Mouse (Mus musculus): Measurements from ENCODE around the gene Notch3. TPM values are rescaled to one million over a fixed set of nuclear protein-coding genes. Genes with fewer than 3 reads are reported as not detected.
A peak's percentile ranks its signal among the peaks of the same experiment; 100 is the strongest.
"Not testable (repeated sequence)": the region's sequence is repeated elsewhere in the genome, so short reads cannot be mapped to it uniquely, and the experiment has no call there.

Notch3 gene
- polyA plus RNA-seq, 1 experiment from 2014 or later: 26.8 TPM

DNA sequence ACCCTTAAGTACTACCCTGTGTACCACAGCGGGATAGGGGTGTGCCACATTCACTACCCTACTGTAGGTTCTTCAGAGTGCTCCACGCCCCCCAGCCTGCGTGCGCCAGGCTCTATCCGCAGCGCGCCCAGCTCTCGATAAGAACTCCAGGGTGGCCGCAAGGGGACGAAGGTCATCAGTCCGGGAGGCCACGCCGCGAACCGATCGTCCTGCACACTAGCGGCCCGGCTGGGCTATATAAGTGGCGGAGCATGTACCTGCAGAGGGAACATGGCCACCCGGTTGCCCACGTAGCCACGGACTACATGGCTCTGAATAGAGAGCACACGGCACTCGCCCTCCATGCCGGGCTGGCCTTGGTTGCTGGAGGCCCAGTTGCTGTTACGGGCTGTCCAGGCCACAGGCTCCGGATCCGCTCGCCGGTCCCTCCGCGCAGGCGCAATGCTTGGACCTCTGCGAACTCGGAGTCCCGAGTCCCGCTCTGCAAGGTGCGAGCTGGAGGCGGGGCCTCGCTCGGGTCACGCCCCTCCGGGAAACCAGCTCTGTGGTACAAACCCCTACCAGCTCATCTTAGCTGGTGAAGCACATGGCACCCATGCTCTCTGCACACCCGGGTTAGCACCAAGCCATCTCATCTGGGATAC, 66.6 kb downstream of the Notch3 start:
- 3% methylated on average over 44 of the region's 44 CpGs for WGBS
- Histone ChIP-seq H3K4me3 (peak overlapping the region; percentile 47), H3K27ac (replicated peaks) (no peak overlapping the region), H3K36me3 (no peaks in the 10 kb centered on the region), H3K27me3 (peaks cover 42% of the 10 kb centered on the region), H3K9me3 (no peaks in the 10 kb centered on the region), H3K4me2 (replicated peaks) (peak overlapping the region; percentile 90), H3K9ac (replicated peaks) (peak overlapping the region; percentile 50), H3K4me1 (peaks cover 4% of the 10 kb centered on the region)
- ATAC-seq (ENCODE audit: low FRiP score, low read depth): peak; percentile 73

DNA sequence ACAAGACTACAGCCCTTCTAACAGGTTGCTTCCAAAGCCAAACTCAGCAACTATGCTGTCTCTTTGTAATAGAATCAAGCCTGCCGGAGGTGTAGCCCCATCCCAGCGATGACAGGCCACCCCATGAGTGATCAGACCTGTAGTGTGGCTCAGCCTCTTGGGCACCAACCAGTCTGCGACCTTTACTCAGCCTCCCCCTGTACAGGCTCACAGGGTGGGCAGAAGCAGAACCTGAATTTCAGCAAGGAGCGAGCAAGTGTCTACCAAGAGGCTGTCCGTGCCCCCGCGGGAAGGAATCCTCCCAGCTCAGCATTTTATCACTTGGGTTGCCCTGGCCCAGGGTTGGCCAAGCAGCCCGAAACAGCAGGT, 67.1 kb downstream of the Notch3 start:
- 37% methylated on average over 8 of the region's 8 CpGs for WGBS

GRCm38 (mm10) chr17:32098905-32099304, 67.7 kb downstream of the Notch3 start:
- not testable (repeated sequence) for H3K4me2 ChIP-seq (replicated peaks); H3K9ac ChIP-seq (replicated peaks); H3K4me1 ChIP-seq; H3K4me3 ChIP-seq; H3K27ac ChIP-seq (replicated peaks); ATAC-seq (ENCODE audit: low FRiP score, low read depth); H3K9me3 ChIP-seq; H3K36me3 ChIP-seq
- 93% methylated on average over 6 of the region's 6 CpGs for WGBS
- H3K27me3 ChIP-seq: peaks cover 37% of the 10 kb centered on the region

More for the DNA sequence above, 67.1 kb downstream of the Notch3 start:
- Histone ChIP-seq H3K4me1 (peaks cover 4% of the 10 kb centered on the region), H3K9me3 (no peaks in the 10 kb centered on the region), H3K9ac (replicated peaks) (peak overlapping the region; percentile 50), H3K4me2 (replicated peaks) (peak overlapping the region; percentile 90), H3K27me3 (peaks cover 37% of the 10 kb centered on the region), H3K36me3 (no peaks in the 10 kb centered on the region), H3K4me3 (peak overlapping the region; percentile 47), H3K27ac (replicated peaks) (no peak overlapping the region)
- ATAC-seq (ENCODE audit: low FRiP score, low read depth): no peak

DNA sequence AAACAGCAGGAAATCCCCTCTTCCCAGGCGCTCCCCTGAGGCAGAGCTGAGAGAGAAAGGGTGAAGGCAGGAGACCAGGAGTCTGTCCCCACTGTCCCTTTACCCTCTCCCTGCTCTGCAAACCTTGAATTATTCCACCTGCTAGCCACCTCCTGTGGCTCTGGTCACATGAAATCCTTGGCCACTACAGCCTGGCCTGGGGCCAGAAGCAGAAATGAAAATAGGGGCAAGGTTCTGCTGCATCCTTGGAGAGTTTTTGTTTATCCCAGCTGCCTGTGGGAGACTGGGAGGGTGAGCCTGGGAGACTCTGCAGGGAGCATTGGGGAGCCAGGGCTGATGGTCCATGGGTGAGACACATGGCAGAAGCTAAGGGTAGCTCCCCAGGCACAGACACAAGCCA, 69.0 kb downstream of the Notch3 start:
- ATAC-seq (ENCODE audit: low FRiP score, low read depth): no peak
- Histone ChIP-seq H3K36me3 (no peaks in the 10 kb centered on the region), H3K4me2 (replicated peaks) (no peak overlapping the region), H3K9ac (replicated peaks) (no peak overlapping the region), H3K4me3 (no peak overlapping the region), H3K4me1 (peaks cover 4% of the 10 kb centered on the region), H3K9me3 (no peaks in the 10 kb centered on the region), H3K27me3 (peaks cover 30% of the 10 kb centered on the region), H3K27ac (replicated peaks) (no peak overlapping the region)
- WGBS: 70% methylated on average over 1 of the region's 1 CpGs

DNA sequence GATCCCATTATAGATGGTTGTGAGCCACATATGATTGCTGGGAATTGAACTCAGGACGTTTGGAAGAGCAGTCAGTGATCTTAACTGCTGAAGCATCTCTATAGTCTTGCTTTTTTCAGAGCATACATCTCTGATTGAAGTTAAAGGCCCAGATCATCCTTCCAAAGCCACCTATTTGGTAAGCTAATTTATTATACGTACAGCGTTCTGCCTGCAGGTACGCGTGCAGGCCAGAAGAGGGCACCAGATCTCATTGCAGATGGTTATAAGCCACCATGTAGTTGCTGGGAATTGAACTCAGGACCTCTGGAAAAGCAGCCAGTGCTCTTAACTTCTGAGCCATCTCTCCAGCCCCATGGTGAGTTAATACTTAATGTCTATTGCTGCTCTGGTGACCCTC, 73.8 kb downstream of the Notch3 start:
- ATAC-seq (ENCODE audit: low FRiP score, low read depth): no peak
- 0 out of 2 replicates have a peak, but pooled peaks cover 2% of the 10 kb centered on the region for H3K27me3 ChIP-seq
- H3K4me3 ChIP-seq: no peak overlapping the region
- H3K4me1 ChIP-seq: peaks cover 12% of the 10 kb centered on the region
- H3K4me2 ChIP-seq (replicated peaks): no peak overlapping the region
- H3K36me3 ChIP-seq: no peaks in the 10 kb centered on the region
- no peak overlapping the region for H3K9ac ChIP-seq (replicated peaks)
- no peaks in the 10 kb centered on the region for H3K9me3 ChIP-seq
- 83% methylated on average over 5 of the region's 5 CpGs for WGBS
- no peak overlapping the region for H3K27ac ChIP-seq (replicated peaks)

GRCm38 (mm10) chr17:32092241-32092619, 74.4 kb downstream of the Notch3 start:
- Histone ChIP-seq H3K36me3 (no peaks in the 10 kb centered on the region), H3K4me3 (no peak overlapping the region), H3K4me1 (peaks cover 12% of the 10 kb centered on the region), H3K9ac (replicated peaks) (no peak overlapping the region), H3K4me2 (replicated peaks) (no peak overlapping the region), H3K27ac (replicated peaks) (no peak overlapping the region), H3K9me3 (no peaks in the 10 kb centered on the region), H3K27me3 (0 out of 2 replicates have a peak, but pooled peaks cover 2% of the 10 kb centered on the region)
- 92% methylated on average over 1 of the region's 1 CpGs for WGBS
- ATAC-seq (ENCODE audit: low FRiP score, low read depth): no peak

DNA sequence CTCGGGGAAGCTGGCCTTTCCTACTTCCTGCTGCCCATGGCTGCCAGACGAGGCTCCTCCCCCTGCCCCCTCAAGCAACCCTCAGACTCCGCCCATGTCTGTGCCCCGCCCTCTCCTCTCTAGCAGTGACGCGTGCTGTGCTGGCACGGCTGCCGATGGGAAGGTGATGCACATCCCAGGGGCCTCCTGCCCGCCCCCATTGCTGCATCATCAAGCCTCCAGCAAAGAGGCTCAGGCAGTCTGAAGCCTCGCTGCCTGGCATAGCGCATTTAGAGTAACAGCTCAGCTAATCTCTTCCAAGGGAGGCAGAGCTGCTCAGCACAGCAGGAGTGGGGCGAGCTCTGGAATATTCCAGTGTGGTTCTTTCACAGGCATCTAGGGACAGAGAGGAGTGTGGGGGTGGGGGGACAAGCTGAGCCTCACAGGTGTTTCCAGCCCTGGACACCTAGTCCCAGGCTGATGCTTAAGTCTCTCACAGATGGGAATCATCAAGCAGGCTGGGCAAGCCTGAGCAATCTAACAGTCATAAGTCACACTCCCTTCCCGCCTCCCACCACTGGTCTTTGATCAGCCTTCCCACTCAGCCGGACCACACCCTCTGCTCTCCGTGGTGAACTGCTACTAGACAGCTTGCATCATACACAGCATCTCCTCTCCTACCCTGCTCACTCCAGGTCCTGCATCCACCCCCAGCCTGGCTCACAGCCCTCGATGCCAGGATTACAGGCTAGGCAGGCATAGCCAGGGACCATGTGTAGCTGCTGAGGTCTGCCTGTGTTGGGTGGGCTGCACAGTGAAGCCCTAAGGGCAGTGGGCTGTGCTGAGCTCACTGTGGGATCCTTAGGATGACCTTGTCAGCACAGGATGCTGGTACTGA, 75.0 kb downstream of the Notch3 start:
- peak; percentile 93 for ATAC-seq (ENCODE audit: low FRiP score, low read depth)
- H3K4me1 ChIP-seq: peaks cover 12% of the 10 kb centered on the region
- 13% methylated on average over 16 of the region's 16 CpGs for WGBS
- H3K27ac ChIP-seq (replicated peaks): 0 out of 2 replicates have a peak overlapping the region, but pooled peaks have one; percentile 25
- peak overlapping the region; percentile 54 for H3K4me2 ChIP-seq (replicated peaks)
- not testable (repeated sequence) for H3K36me3 ChIP-seq, H3K9me3 ChIP-seq, H3K27me3 ChIP-seq
- H3K9ac ChIP-seq (replicated peaks): peak overlapping the region; percentile 46
- peak overlapping the region; percentile 28 for H3K4me3 ChIP-seq

DNA sequence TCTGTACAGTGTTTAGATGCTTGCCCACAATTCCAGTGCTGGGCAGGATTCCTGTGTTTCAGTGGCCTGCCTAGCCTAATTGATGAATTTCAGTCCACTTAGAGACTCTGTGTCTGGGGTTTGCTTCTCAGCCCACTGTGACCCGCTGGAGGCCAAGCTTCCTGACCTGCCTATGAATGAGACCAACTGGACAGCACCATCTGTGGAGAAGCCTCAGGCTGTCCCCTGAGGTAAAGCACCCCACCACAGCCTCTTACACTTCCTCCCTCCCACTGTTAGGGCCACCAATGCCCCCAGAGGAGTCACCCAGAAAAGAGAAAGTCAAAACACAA, 75.7 kb downstream of the Notch3 start:
- Histone ChIP-seq H3K4me2 (replicated peaks) (peak overlapping the region; percentile 54), H3K9me3 (no peaks in the 10 kb centered on the region), H3K4me1 (peaks cover 12% of the 10 kb centered on the region), H3K9ac (replicated peaks) (peak overlapping the region; percentile 46; the same call in 1 of the 2 replicates), H3K4me3 (peak overlapping the region; percentile 28), H3K36me3 (no peaks in the 10 kb centered on the region), H3K27me3 (0 out of 2 replicates have a peak, but pooled peaks cover 2% of the 10 kb centered on the region), H3K27ac (replicated peaks) (0 out of 2 replicates have a peak overlapping the region, but pooled peaks have one; percentile 25)
- no peak; the same call in 1 of the 2 replicates for ATAC-seq (ENCODE audit: low FRiP score, low read depth)
- 33% methylated on average over 1 of the region's 1 CpGs for WGBS

- H3K4me1 ChIP-seq: peaks cover 12% of the 10 kb centered on the region
- H3K9me3 ChIP-seq: no peaks in the 10 kb centered on the region
- H3K36me3 ChIP-seq: no peaks in the 10 kb centered on the region
- H3K27ac ChIP-seq (replicated peaks): no peak overlapping the region
- H3K4me3 ChIP-seq: no peak overlapping the region
- no peak for ATAC-seq (ENCODE audit: low FRiP score, low read depth)
- no peak overlapping the region for H3K9ac ChIP-seq (replicated peaks)
- no peak overlapping the region for H3K4me2 ChIP-seq (replicated peaks)
- 0 out of 2 replicates have a peak, but pooled peaks cover 2% of the 10 kb centered on the region for H3K27me3 ChIP-seq
- WGBS: 94% methylated on average over 2 of the region's 2 CpGs
These were observed 79.6 kb downstream of the Notch3 start for GRCm38 (mm10) chr17:32087069-32087468.

DNA sequence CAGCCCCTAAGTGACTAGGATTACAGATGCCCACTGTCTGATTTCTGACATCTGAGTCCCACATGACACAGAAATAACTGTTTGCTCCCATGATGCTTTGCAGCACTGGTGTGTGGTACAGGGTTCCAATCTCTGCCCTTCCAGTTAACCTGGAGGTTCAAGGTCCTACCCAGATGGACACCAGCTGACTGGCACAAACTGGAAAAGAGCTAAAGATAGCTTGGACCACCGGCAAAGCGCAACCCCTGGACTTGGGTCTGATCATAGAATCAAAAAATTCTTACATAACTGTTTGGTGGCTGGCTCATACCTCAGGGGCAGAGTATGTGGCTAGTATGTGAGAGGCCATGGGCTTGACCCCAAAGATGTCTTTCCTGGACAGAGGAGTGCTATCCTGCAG, 83.3 kb downstream of the Notch3 start:
- Histone ChIP-seq H3K4me3 (no peak overlapping the region), H3K4me2 (replicated peaks) (no peak overlapping the region), H3K27me3 (no peaks in the 10 kb centered on the region), H3K27ac (replicated peaks) (no peak overlapping the region), H3K9ac (replicated peaks) (no peak overlapping the region), H3K36me3 (no peaks in the 10 kb centered on the region), H3K4me1 (no peaks in the 10 kb centered on the region), H3K9me3 (no peaks in the 10 kb centered on the region)
- 91% methylated on average over 2 of the region's 2 CpGs for WGBS
- no peak for ATAC-seq (ENCODE audit: low FRiP score, low read depth)

- 0% methylated on average over 2 of the region's 2 CpGs for WGBS
- Histone ChIP-seq H3K4me2 (replicated peaks) (no peak overlapping the region), H3K36me3 (no peaks in the 10 kb centered on the region), H3K9ac (replicated peaks) (no peak overlapping the region), H3K27ac (replicated peaks) (no peak overlapping the region), H3K4me1 (no peaks in the 10 kb centered on the region), H3K27me3 (no peaks in the 10 kb centered on the region), H3K9me3 (no peaks in the 10 kb centered on the region), H3K4me3 (no peak overlapping the region)
- 0 out of 2 replicates have a peak, but pooled peaks have one; percentile 54 for ATAC-seq (ENCODE audit: low FRiP score, low read depth)
These were observed 91.5 kb downstream of the Notch3 start for GRCm38 (mm10) chr17:32075164-32075563.

- WGBS: 61% methylated on average over 4 of the region's 4 CpGs
- H3K4me1 ChIP-seq: no peaks in the 10 kb centered on the region
- H3K9ac ChIP-seq (replicated peaks): no peak overlapping the region
- H3K27me3 ChIP-seq: no peaks in the 10 kb centered on the region
- H3K4me2 ChIP-seq (replicated peaks): no peak overlapping the region
- H3K9me3 ChIP-seq: no peaks in the 10 kb centered on the region; the same call in 1 of the 2 replicates
- no peak for ATAC-seq (ENCODE audit: low FRiP score, low read depth)
- no peak overlapping the region for H3K27ac ChIP-seq (replicated peaks)
- H3K36me3 ChIP-seq: no peaks in the 10 kb centered on the region
- H3K4me3 ChIP-seq: no peak overlapping the region
These were observed 92.0 kb downstream of the Notch3 start for GRCm38 (mm10) chr17:32074658-32075057.

All from midbrain, embryonic 12.5 days (tissue).